Mouse (Mus musculus) bone marrow macrophage, adult 2 months (primary cell): ENCODE measurements around the gene Med27.

ENCODE experiments used
- CTCF ChIP-seq: IDR thresholded peaks from 2 replicates; pipeline ENCODE4 v1.5.1; 2012; ENCODE audit warnings: low read depth, mild to moderate bottlenecking, low read length, moderate library complexity
- POLR2A ChIP-seq: IDR thresholded peaks from 2 replicates; pipeline ENCODE4 v1.6.1; 2012; ENCODE audit warnings: mild to moderate bottlenecking, low read depth, low read length, borderline replicate concordance

DNA sequence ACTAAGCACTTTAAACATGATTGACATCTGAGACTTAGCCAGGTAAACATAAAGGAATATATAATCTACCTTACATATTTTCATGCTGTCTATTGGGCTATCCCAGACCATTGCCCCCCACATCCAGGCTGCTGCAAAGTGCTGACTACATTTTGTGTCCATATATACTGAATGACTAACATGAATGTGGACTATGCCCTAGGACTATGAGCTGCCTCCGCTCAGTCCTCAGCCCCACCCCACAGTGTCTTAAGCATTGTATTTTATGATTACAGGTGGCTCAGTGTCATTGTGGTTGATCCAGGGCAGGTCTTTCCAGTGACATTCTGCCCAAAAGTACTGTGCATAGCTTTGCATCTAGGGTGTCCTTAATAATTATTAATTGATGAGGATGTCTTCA lies 8.2 kb upstream of the Med27 start:
- TF ChIP-seq CTCF (no peak), POLR2A (no peak)
